Mouse (Mus musculus) bone marrow macrophage, adult 2 months (primary cell): Measurements from ENCODE around the gene Skap1.

ENCODE experiments used
- CTCF ChIP-seq: IDR thresholded peaks from 2 replicates; pipeline ENCODE4 v1.5.1; 2012; ENCODE audit warnings: low read depth, mild to moderate bottlenecking, low read length, moderate library complexity
- POLR2A ChIP-seq: IDR thresholded peaks from 2 replicates; pipeline ENCODE4 v1.6.1; 2012; ENCODE audit warnings: mild to moderate bottlenecking, low read depth, low read length, borderline replicate concordance

DNA sequence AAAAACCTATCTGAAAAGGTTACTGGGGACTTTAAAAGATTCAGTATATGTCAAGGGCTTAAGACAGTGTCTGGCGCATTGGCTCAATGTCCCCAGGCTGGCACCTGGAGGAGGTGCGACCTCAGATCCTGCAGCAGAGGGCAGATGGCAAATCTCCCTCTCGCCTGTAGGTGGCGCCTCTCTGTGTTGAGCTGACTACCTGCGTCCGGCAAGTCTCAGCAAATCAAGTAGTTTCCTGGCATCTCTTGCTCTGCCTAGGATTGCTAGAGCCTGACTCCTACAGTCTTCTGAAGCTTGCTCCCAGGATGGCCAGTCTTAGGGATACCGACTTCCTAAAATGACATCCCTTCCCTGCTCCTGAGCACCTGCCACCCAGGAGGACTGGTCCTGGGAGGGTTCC, 25.6 kb upstream of the Skap1 start:
- TF ChIP-seq CTCF, result peak; percentile 53
- TF ChIP-seq POLR2A, result no peak
